Mouse (Mus musculus): ENCODE results near the gene Cdhr2.

Cdhr2 gene

DNA sequence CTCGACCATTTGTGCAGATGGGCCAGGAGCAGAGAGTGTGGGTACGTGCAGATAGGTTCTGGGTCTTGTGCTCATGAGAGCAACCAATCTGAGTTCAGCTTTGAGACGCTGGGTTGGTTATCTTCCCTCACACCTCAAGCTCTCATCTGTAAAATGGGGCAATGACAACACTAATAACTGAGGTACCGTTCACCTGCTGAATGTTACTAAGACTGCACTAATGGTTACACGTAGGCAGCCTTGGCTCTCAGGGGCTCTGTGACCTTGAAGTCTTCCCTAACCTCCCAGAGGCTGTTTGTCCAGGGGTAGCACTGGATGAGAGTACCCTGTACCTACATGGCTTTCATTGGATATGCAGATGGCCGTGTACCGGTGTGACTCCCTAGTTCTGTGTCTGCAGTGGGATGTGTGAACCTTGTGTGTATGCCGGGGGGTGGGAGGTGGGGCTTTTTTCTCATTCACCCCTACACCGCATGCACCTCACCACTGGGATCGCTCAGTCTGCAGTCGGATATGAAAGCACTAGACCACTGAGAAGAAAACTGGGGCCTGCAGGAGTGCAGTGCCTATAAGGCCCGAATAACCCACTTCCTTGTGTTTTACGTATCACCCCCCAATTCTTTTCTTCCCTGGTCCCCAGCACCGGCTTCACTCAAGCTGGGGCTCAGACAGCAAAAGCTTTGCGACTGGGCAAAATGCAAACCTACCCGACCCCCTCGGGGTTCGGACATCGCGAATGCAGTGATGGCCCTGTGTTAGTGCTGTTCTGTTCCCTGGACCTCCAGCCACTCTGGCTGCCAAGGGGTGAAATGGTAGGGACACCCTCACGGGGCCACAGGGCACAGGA lies 8.3 kb upstream of the Cdhr2 start:
- no peak for DNase-seq (ENCODE audit: low read depth, low spot score)

GRCm38 (mm10) chr13:54693558-54694347 lies 7.5 kb upstream of the Cdhr2 start, which contains the start of gene Rnf44:
Gene Rnf44, minus strand, starts transcription at chr13:54693907.
- DNase-seq (ENCODE audit: low read depth, low spot score) = peak; percentile 100

GRCm38 (mm10) chr13:54694348-54695060 lies 6.8 kb upstream of the Cdhr2 start:
- no peak for DNase-seq (ENCODE audit: low read depth, low spot score)

DNA sequence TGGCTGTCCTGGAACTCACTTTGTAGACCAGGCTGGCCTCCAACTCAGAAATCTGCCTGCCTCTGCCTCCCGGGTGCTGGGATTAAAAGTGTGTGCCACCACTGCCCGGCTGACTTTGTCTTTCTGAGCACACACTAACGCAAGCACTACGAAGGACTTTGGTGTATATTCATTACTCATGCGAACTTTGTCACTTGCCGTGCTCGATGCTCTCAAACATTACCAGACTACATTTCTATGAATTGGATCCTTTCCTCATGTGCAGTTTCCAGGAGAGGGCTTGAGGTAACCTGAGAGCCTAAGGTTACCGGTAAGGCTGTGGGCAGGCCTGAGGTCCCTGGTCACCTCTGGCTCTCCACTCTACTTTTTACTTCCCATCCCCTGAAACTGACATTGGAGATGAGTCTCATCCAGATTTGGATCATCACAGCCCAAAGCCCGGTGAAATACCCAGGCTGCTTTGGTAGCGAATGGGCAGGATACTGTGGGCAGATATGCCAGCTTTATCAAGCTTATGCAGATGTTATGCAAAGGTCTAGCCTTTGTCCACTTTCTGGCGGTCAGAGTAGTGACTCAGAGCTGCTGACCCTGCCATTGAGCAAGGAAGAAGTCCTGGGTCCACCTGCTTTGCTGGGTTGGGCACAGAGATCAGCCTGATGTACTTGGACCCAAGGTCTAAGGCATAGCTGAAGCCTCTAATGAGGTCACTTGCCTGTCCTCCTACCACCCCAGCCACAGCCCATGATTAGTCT lies 5.6 kb upstream of the Cdhr2 start:
- DNase-seq (ENCODE audit: low read depth, low spot score) = no peak

DNA sequence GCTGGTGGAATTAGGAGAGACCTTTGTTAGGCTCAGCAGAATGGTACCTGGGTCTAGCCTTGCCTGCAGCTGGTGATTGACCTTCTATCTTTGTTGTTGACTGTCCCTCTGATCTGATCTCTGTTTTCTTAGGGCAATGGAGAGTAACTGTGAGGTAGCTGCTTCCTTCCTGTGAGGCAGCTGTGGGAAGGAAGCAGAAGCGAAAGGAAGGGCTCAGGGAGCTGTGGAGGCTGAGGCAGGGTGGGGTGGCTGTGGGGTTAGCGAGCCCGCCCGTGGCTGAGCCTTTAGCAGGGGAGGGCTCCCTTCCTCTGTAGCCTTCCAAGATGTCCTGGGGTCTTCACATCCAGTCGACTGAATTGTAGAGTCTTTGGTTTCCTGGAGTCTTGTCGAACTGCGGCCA lies 1.2 kb downstream of the Cdhr2 start:
- no peak for DNase-seq (ENCODE audit: low read depth, low spot score)

- DNase-seq (ENCODE audit: low read depth, low spot score) = no peak
These were observed 3.6 kb downstream of the Cdhr2 start for GRCm38 (mm10) chr13:54704890-54705289.

GRCm38 (mm10) chr13:54710866-54711265 lies 9.6 kb downstream of the Cdhr2 start:
- no peak for DNase-seq (ENCODE audit: low read depth, low spot score)

- no peak for DNase-seq (ENCODE audit: low read depth, low spot score)
These were observed 13.1 kb downstream of the Cdhr2 start for GRCm38 (mm10) chr13:54714393-54714792.

GRCm38 (mm10) chr13:54714996-54715395 lies 13.7 kb downstream of the Cdhr2 start:
- no peak for DNase-seq (ENCODE audit: low read depth, low spot score)

DNA sequence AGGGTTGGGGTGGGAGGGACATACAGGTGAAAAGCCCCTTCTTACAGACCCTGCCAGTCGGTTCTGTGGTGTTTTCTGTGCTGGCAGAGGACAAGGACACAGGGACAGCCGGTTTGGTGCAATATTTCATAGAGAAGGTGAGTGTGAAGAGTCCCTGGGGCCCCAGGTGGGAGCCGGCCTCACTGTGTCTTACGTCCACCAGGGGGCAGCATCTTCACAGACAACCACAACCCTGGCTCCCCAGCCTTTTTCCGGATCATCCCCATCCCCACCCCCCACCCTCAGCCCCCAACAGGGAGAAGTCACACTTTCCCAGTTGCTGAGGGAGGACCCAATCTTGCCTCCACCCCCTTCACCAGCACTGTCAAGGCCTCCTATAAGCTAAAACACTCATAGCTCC lies 15.7 kb downstream of the Cdhr2 start:
- DNase-seq (ENCODE audit: low read depth, low spot score) = peak; percentile 30

GRCm38 (mm10) chr13:54723143-54723542 lies 21.9 kb downstream of the Cdhr2 start:
- no peak for DNase-seq (ENCODE audit: low read depth, low spot score)

- no peak for DNase-seq (ENCODE audit: low read depth, low spot score)
These were observed 24.9 kb downstream of the Cdhr2 start for GRCm38 (mm10) chr13:54726131-54726530.

DNA sequence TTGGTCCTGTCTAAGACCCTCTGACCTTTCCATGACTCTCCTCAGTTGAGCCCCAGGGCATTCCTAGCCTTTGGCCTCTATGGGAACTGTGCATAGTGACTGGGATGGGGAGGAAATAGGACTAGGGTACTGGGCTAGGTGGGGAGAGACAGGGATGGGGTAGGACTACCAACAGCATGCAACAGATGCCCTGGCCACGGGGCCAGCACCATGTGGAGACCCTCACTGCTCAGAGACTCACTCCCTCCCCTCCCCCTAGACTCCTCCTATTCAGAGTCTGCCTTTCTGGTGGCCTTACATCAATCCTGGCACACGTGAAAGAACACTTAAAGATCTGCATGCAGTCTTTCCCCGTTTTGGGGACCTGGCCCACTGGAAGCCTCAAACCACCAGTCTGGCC lies 35.7 kb downstream of the Cdhr2 start:
- DNase-seq (ENCODE audit: low read depth, low spot score) = no peak

DNA sequence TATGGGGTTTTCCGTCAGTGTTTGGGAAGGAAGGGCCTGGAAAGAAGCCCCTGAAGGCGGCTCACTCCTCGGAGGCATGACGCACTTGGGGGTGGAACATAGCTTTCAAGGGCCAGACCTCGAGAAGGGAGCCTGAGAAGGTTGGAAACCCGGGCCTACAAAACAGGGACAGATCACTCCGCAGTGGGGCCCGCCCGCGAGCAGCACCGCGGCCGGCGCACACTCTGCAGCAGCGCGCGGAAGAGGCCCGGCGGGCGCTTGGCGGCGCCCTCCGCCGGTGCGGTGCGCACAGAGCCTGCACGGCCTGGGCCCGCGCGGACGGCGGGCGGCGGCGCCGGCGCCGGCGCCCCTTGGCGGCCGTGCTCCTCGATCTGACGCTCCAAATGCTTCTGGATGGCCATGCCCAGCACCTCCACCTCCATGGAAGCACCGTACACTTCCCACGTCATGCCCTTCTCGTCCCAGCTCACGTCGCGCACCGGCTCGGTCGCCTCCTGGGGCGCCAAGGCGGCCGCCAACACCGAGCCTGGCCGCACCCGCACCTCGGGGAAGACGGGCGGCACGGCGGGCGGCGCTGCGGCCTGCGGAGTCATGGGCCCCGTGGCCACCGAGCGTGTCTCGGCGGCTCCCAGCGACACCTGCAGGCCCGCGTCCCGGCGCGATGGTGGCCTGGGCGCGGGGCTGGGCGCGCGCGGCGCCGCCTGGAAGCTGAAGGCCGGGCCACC lies 36.4 kb downstream of the Cdhr2 start:
- no peak for DNase-seq (ENCODE audit: low read depth, low spot score)

- DNase-seq (ENCODE audit: low read depth, low spot score) = no peak
These were observed 36.9 kb downstream of the Cdhr2 start for GRCm38 (mm10) chr13:54738213-54738601.

DNA sequence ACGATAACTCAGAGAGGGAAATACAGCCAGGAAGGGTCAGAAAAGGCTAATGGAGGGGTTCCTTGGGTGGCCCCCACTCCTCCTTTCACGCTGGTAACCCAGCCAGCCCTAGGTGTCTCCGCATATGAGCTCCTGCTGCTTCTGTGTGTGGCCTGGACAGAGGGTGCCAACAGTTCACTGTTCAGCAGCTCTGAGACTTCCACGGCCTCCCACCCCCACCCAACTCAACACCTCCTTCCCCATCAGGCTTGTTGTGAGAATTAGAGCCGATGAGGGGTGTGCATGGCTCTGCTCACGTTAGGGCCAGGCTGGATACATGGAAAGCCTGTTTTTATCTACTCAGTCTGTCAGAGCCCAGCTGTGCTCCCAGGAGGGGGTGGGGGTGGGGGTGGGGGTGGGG lies 44.8 kb downstream of the Cdhr2 start:
- no peak for DNase-seq (ENCODE audit: low read depth, low spot score)

DNA sequence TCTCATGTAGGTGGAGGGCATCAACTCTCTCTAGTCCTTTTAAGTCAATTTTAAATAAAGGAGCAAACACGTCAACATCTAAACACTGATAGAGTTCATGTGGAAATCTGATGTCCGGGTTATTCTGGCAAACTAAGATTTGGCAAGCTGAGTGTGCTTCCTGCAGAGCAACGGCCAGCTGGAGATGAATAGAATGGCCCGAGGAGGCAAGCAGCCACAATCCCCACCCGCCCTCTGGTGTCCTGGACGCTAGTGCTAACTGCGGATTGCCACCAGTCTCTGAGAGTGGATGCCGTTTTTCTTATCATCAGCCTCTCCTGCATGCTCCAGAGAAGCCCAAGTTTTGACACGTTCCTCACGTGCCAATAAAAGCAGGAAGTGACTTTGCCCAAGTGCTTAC lies 45.6 kb downstream of the Cdhr2 start:
- DNase-seq (ENCODE audit: low read depth, low spot score) = no peak

GRCm38 (mm10) chr13:54748190-54748589 lies 46.9 kb downstream of the Cdhr2 start:
- DNase-seq (ENCODE audit: low read depth, low spot score) = no peak

DNA sequence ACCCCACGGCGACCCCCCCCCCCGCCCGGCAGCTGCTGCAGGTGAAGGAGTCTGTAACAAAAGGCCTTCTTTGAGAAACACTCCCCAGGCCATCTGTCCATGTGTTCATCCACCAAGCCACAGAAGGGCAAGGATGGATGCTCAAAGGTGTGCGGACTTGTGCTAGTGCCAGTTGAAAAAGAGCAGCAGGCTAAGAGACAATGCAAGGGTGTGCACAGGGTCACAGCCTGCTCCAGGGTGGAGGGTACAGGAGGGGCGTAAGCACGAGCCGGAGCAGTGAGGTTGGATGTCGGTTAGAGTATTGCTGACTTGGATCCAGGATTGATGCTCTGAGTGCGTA lies 47.4 kb downstream of the Cdhr2 start:
- no peak for DNase-seq (ENCODE audit: low read depth, low spot score)

GRCm38 (mm10) chr13:54749061-54749863 lies 48.0 kb downstream of the Cdhr2 start:
- DNase-seq (ENCODE audit: low read depth, low spot score) = no peak
